Mouse (Mus musculus) ES-E14 (cell line): ENCODE measurements at regions not wholly inside any gene's neighbourhood (a gene's known extent, or its start where the extent isn't known, plus 50 kb on each side); places are given as distances from the start of the nearest gene placed in this dataset.

Experiments
- DNase-seq: peaks from one replicate; pipeline ENCODE4 v3.0.0-alpha.2; 2013; ENCODE audit warnings: low read depth, low spot score
- H3K27ac ChIP-seq: 2 replicates; pipeline ENCODE4 v1.5.1; 2012; ENCODE audit warnings: low read depth, mild to moderate bottlenecking, low read length, moderate library complexity, mixed read lengths; ENCODE audit not compliant: poor library complexity, insufficient read depth, severe bottlenecking
- H3K36me3 ChIP-seq: 2 replicates; pipeline ENCODE4 v1.6.1; 2012; ENCODE audit warnings: mild to moderate bottlenecking, low read length, moderate library complexity, mixed read lengths; ENCODE audit not compliant: control insufficient read depth, poor library complexity, insufficient read depth, severe bottlenecking
- H3K4me1 ChIP-seq, 2 experiments: fragments of 150-350 bp in 1 of 2; sonication (generic) in 1 of 2; 2 replicates each; pipeline ENCODE4 v1.6.1; 2012; ENCODE audit warnings: low read length in 2 of 2, mild to moderate bottlenecking in 1 of 2, mixed read lengths in 1 of 2; ENCODE audit not compliant: control insufficient read depth in 2 of 2, insufficient read depth in 2 of 2, poor library complexity in 1 of 2
- H3K4me3 ChIP-seq, 2 experiments: fragments of 150-350 bp in 1 of 2; sonication (generic) in 1 of 2; 2 replicates each; pipeline ENCODE4 v1.5.1; 2012; ENCODE audit warnings: low read length in 2 of 2, low read depth in 1 of 2, mild to moderate bottlenecking in 1 of 2, mixed read lengths in 1 of 2; ENCODE audit not compliant: insufficient read depth in 1 of 2, poor library complexity in 1 of 2, severe bottlenecking in 1 of 2
- H3K9ac ChIP-seq: 2 replicates; pipeline ENCODE4 v1.6.1; 2012; ENCODE audit warnings: low read depth, mild to moderate bottlenecking, low read length, mixed read lengths; ENCODE audit not compliant: poor library complexity, insufficient read depth, severe bottlenecking
- H3K9me3 ChIP-seq: fragments of 150-350 bp; sonication (generic); 2 replicates; pipeline ENCODE4 v1.6.1; 2012; ENCODE audit warnings: low read depth, mild to moderate bottlenecking, low read length; ENCODE audit not compliant: control insufficient read depth, insufficient read depth
- CHD2 ChIP-seq: IDR thresholded peaks from 2 replicates; pipeline ENCODE4 v1.6.1; 2014; ENCODE audit warnings: mild to moderate bottlenecking, low read depth, low read length, inconsistent platforms
- HCFC1 ChIP-seq: IDR thresholded peaks from 2 replicates; pipeline ENCODE4 v1.6.1; 2012; ENCODE audit warnings: low read length, inconsistent platforms, borderline replicate concordance; ENCODE audit not compliant: insufficient read depth
- MAFK ChIP-seq: IDR thresholded peaks from 2 replicates; pipeline ENCODE4 v1.6.1; 2014; ENCODE audit warnings: mild to moderate bottlenecking, low read depth, low read length, inconsistent platforms; ENCODE audit not compliant: insufficient read depth
- ZC3H11A ChIP-seq: IDR thresholded peaks from 2 replicates; pipeline ENCODE4 v1.6.1; 2012; ENCODE audit warnings: low read depth, mild to moderate bottlenecking, inconsistent platforms, low read length, borderline replicate concordance
- ZNF384 ChIP-seq: IDR thresholded peaks from 2 replicates; pipeline ENCODE4 v1.6.1; 2012; ENCODE audit warnings: low read depth, low read length, inconsistent platforms
- in situ Hi-C, 2 experiments: fragments of 600-800 bp; cut with MboI; formaldehyde crosslinking; loops; one replicate each; pipeline ENCODE4 v1.15.1; 2025; ENCODE audit warnings: low sequenced_read_pairs in 2 of 2, inconsistent platforms in 1 of 2; ENCODE audit not compliant: unreplicated experiment in 2 of 2

GRCm38 (mm10) chr3:52452345-52452744, 184.2 kb downstream of the Foxo1 start:
- Histone ChIP-seq H3K9me3 (no peaks in the 10 kb centered on the region), H3K4me3 (no peak overlapping the region), H3K27ac (no peak overlapping the region), H3K9ac (no peak overlapping the region), H3K36me3 (no peaks in the 10 kb centered on the region), H3K4me1 (no peaks in the 10 kb centered on the region)
- in situ Hi-C loops = no loop called here
- no peak for TF ChIP-seq ZC3H11A
- TF ChIP-seq HCFC1 = no peak
- no peak for TF ChIP-seq ZNF384
- no peak for TF ChIP-seq MAFK
- TF ChIP-seq CHD2 = no peak
- no peak for DNase-seq

- Histone ChIP-seq H3K9me3 (no peaks in the 10 kb centered on the region), H3K27ac (no peak overlapping the region), H3K4me3 (no peak overlapping the region), H3K4me1 (peaks cover 0 to 3% of the 10 kb centered on the region in 2 experiments; a peak in 1 of 4 replicates), H3K36me3 (no peaks in the 10 kb centered on the region), H3K9ac (no peak overlapping the region)
- in situ Hi-C loops = no loop called here
- DNase-seq = no peak
- no peak for TF ChIP-seq MAFK
- no peak for TF ChIP-seq ZNF384
- TF ChIP-seq CHD2 = no peak
- no peak for TF ChIP-seq HCFC1
- TF ChIP-seq ZC3H11A = no peak
Measured at GRCm38 (mm10) chr3:52446991-52447390, 178.9 kb downstream of the Foxo1 start.

- no peaks in the 10 kb centered on the region for H3K9me3 ChIP-seq
- no peak overlapping the region for H3K27ac ChIP-seq
- H3K4me3 ChIP-seq = no peak overlapping the region
- no peak overlapping the region for H3K9ac ChIP-seq
- in situ Hi-C loops = no loop called here
- H3K4me1 ChIP-seq = peaks cover 0 to 3% of the 10 kb centered on the region in 2 experiments; a peak in 1 of 4 replicates
- DNase-seq = no peak
- H3K36me3 ChIP-seq = no peaks in the 10 kb centered on the region
- TF ChIP-seq MAFK = no peak
- no peak for TF ChIP-seq ZC3H11A
- TF ChIP-seq ZNF384 = no peak
- no peak for TF ChIP-seq HCFC1
- no peak for TF ChIP-seq CHD2
Measured at GRCm38 (mm10) chr3:52446500-52446899, 178.4 kb downstream of the Foxo1 start.

- Histone ChIP-seq H3K4me1 (peaks cover 0 to 3% of the 10 kb centered on the region in 2 experiments; a peak in 1 of 4 replicates), H3K9me3 (no peaks in the 10 kb centered on the region), H3K36me3 (no peaks in the 10 kb centered on the region), H3K9ac (no peak overlapping the region), H3K4me3 (no peak overlapping the region), H3K27ac (no peak overlapping the region)
- in situ Hi-C loops = no loop called here
- no peak for DNase-seq
- TF ChIP-seq MAFK (no peak), ZNF384 (no peak), HCFC1 (no peak), CHD2 (no peak), ZC3H11A (no peak)
Measured at GRCm38 (mm10) chr3:52444420-52445119, 176.4 kb downstream of the Foxo1 start.
